Mouse (Mus musculus) c-Kit-positive CD71-positive TER-119-negative erythroid progenitor cells, embryonic 14.5 days (primary cell): ENCODE measurements at regions not wholly inside any gene's neighbourhood (a gene's known extent, or its start where the extent isn't known, plus 50 kb on each side); places are given as distances from the start of the nearest gene placed in this dataset.

ENCODE experiments used
- DNase-seq: peaks from one replicate; pipeline ENCODE4 v3.0.0-alpha.2; 2013; ENCODE audit warnings: low read depth

DNA sequence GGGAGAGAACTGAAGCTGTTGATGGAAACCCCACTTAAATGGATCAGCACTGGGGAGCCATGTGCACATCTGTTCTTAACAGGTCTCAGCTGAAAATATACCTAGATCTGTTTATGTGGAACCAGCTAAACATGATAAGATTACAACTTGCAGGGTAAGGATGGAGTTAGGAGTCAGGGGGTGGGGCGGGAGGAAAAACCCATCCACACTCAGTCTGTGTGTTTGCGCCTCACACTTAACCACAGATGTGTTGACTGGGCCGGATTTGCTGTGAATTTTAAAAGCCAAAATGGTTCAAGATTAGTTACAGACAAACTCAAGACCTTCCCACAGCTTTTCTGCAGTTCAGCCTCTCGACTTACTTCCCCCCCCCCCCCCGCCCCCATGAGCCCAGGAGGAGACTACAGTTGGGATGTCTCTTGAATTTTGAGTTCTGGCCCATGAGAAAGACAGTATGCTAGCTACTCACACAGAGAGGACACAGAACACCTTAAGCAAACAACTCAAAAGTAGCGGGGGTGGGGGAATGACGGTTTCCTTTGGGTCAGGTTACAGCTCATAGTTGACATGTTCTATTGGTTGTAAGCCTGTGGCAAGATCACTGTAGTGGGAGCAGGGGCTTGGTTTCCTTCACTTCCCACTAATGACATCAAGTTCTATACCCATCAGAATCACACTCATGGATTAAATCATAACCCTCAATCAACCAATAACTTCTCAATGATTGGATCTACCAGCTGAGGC lies 209.1 kb downstream of the Bcl2l11 start:
- DNase-seq = no peak

GRCm38 (mm10) chr2:128337192-128337591 lies 211.4 kb downstream of the Bcl2l11 start:
- no peak for DNase-seq

DNA sequence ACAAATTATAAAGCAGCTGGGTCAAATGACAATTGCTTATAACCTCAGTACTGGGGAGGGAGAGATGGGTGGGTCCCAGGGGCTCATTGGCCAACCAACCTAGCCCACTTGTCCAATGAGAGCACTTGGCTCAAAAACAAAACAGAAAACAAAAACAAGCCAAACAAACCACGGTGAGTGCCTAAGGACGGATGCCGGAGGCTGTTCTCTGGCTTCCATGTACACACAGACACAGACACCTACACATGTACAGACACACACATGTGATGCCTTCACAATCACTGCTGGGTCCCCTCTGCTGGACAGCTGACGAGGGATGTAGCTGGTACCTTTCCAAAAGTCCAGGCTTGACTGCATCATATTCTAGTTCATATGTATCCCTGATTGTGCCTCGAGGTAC lies 212.0 kb downstream of the Bcl2l11 start:
- DNase-seq = no peak

DNA sequence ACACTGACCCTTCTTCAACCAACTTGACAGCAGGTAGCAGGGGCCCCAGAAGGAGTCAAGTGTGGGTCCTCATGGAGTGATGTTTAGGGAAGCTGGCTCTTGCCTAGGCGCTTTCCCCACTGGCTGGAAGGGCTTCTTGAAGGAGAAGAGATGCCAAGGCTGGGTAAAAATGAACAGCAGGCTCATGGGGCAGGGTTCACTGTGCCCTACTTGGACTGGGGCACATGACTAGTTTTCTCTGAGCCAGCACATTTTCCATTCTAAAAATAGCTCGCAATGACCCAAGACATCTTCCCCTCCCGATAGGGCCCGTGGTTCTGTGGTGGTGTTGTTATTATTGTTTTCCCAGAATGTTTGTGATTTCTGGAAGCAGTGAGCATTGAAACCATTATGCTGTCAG lies 212.6 kb downstream of the Bcl2l11 start:
- no peak for DNase-seq

DNA sequence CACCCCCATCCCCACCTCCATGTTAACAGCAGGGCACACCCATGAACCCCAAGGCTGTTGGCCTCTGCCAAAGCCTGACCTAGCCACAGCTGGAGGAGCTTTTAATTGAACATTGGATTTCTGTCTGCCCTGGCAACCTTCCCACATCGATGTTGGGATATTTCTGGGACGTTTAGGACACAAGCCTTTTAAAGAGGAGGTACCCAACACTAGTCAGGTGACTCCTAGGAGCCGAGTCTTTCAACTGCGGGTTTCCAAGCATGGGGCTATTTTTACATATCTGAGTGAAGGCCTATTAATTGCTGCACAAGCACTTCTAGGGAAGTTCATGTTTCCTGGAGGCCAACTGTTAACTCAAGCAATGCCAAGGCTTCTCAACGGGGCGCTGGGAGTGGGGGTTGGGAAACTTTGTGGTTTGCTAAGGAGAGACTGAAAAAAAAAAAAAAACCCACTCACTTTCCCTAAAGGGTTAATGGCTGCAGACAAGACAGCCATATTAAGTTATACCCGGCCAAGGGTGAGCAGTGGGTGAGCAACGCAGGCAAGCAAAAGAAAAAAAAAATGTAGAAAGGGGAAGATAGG lies 213.3 kb downstream of the Bcl2l11 start:
- DNase-seq = no peak

DNA sequence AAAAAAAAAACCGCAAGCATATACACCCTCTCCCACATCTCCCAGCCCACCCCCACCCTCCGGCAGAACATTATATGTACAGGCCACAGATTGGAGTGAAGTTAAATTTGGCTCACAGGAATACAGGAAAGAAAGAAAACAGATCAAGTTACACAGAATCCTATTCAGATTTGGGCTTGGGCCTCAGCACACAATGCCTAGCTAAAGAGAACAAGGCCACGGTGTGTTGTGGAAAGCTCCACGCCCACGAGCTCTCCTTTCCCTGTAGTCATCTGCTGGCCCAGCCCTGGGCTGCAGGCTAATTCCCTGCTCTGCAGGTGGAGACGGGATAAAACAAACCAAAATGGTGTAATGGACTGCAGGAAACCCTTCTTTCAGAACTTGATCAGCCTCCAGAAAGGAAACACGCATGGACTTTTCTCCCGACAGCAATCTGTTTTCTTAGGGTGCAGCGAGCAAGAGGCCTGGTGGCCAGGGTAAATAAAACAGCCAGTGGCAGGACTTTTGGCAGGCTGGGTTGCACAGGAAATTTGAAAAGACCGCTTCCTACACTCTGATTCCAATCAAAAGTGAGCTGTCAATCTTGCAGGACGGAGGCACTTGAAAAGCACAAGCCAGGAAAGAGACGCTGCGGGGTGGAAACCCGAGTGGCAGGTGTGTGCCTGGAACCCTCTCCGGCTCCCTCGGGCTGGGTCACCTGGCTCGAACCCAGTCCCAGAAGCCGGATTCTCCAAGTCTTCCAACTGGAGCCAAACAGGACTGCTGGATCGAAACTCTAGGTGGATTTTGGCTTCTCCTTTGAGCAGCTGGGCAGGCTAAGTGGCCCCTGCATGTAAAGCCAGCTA lies 214.0 kb downstream of the Bcl2l11 start:
- DNase-seq = no peak

DNA sequence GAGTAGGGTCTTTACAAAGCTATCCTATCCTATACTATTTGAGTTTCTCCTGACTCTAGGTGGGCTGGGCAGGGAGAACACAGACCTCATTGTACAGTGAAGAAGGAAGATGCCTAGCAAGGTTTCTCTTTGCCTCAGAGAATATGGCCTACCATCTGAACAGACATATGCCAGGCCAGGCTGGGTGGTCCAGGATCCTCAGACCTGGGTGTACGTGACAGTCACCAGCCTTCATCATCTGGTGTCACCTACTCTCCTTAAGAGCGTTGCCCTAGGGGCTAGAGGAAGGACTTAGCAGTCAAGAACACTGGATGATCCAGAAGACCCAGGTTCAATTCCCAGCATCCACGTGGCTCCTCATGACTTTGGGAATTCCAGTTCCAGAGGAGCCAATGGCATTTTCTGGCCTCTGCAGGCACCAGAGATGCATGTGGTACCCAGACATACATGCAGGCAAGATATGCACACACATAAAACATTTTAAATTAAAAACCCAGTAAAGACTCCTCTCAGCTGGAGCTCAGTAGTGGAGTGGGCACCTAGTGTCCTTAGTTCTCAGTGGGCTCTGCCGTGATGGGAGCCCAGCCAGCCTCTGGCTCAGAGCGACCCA lies 214.9 kb downstream of the Bcl2l11 start:
- DNase-seq = no peak

DNA sequence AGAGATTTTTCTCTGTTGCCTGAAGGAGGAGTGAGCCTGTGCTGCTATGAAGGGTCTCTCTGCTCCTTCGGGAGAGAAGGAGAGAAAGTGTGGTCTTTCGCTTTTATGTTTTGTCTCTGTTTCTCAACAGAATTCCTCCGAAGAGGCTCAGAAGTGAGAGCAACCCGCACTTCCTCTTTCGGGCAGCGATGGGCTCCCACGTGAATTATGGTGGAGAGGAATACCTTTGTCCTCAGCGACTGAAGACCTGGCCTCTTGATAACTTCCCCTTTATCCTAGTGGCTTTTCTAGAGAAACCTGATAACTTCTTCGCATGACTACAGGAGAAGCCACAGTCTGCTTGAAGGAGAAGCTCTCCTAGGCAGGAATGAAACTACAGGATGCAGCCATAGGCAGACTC lies 216.4 kb downstream of the Bcl2l11 start:
- DNase-seq = no peak

DNA sequence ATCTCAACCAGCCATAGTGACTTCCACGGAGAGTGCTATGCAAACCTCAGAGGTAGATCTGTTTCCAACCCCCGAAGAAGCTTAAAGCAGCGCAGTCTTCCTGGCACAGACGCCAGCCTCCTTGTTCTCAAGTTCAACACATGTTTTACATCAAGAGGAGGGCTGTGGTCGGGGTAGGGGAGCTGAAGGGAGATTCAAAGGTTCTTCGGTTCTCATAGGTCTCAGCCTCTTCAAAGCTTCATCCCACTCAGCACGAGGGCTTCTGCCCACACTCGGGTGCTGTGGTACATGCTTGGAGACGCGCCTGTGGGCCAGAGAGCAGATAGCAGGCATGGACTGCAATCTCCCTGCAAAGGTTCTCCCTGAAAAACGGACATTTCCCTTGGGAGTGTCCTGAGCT lies 219.7 kb downstream of the Bcl2l11 start:
- no peak for DNase-seq

- DNase-seq = no peak
Measured at GRCm38 (mm10) chr2:128348556-128348955, 222.7 kb downstream of the Bcl2l11 start.

DNA sequence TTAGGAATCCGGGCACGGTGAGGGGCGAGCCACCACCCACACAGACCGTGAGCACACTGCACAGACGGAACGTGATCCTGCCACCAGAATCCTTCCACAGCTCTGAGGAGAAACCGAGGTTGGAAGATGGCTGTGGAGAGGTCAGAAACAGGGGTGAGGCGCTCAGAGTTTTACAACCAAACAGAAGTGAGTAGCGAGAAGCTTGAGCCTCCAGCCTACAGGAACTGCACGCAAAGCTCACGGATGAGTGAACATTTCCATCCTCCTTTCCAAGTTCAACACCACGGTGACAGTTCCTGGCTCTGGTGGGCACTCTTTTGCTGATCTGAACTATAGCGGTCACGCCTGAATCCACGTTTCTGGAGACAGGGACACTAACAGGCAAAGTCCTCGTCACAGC lies 225.6 kb downstream of the Bcl2l11 start:
- DNase-seq = no peak

DNA sequence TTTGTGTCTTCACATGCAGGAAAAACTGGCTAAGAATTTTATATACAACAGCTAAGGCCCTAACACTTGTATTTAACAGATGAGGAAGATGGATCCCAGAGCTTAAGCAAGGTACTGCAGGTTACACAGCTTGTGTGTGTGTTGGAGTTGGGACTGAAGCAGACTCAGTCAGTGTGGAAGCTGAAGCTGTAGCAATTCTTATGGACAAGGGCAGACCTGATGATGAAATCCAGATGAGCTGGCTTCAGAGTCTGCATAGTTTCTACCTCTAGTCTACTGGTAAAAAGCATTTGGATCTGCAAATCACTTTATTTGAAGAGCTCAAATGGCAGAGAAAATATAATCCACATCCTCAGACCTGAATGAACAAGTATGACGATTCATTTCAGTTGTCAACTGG lies 226.7 kb downstream of the Bcl2l11 start:
- DNase-seq = no peak

DNA sequence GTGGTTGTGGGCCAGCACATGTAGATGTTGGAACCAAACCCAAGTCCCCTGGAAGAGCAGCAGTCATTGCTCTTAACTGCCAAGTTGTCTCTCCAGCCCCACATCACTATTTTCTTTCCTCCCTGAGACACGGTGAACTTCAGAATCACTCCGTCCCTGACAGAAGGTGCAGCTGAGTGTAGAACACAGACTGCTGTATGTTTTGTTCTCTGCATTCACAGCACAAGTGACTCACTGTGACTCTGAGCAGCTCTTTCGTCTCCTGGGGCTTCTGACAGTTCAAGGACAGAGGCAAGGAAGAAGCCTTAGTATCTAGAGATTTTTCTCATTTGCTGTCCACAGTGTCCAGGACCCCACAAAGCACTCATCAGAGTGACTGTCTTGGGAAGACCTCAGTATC lies 227.6 kb downstream of the Bcl2l11 start:
- no peak for DNase-seq

DNA sequence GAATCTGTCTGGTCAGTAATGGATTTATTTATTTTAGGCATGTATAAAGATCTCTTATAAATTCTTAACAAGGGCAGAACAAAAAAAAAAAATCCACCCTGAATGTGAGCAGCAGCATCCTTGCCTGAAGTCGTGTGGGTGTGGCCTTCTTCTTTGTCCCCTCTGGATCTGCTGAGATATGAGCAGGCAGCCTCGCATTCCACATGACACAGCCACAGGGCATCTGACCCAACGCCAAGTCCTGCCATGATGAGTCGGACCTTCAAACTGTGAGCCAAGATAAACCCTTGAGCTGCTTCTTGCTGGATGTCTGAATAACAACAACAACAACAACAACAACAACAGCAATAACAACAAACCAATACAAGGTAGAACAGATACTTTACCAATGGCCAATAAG lies 230.5 kb downstream of the Bcl2l11 start:
- DNase-seq = no peak

GRCm38 (mm10) chr2:128359106-128359505 lies 231.9 kb upstream of the Spdye4c start:
- no peak for DNase-seq

GRCm38 (mm10) chr2:128360517-128360916 lies 230.5 kb upstream of the Spdye4c start:
- DNase-seq = no peak

DNA sequence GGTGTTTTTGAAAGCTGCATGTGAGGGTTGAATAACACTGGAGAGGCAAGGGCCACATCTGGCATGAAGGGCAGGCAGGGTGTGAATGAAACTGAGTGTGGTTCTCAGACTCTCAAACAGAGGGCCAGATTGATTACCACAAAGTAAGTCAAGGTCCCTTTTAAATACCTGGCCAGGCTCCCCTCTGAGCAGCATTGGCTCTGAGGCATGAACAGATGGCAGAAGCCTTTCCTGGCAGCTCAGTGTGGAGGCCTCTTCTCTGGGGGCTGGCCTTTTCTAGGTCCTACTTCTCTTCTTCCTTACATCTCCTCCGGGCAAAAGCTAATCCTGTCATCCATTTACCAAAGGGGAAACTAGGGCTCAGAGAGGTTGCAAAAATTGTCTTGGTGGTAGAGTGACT lies 229.6 kb upstream of the Spdye4c start:
- DNase-seq = no peak

- peak; percentile 10 for DNase-seq
Measured at GRCm38 (mm10) chr2:128364161-128364560, 226.8 kb upstream of the Spdye4c start.

- DNase-seq = no peak
Measured at GRCm38 (mm10) chr2:128365004-128365403, 226.0 kb upstream of the Spdye4c start.

GRCm38 (mm10) chr2:128365775-128366174 lies 225.2 kb upstream of the Spdye4c start:
- no peak for DNase-seq

DNA sequence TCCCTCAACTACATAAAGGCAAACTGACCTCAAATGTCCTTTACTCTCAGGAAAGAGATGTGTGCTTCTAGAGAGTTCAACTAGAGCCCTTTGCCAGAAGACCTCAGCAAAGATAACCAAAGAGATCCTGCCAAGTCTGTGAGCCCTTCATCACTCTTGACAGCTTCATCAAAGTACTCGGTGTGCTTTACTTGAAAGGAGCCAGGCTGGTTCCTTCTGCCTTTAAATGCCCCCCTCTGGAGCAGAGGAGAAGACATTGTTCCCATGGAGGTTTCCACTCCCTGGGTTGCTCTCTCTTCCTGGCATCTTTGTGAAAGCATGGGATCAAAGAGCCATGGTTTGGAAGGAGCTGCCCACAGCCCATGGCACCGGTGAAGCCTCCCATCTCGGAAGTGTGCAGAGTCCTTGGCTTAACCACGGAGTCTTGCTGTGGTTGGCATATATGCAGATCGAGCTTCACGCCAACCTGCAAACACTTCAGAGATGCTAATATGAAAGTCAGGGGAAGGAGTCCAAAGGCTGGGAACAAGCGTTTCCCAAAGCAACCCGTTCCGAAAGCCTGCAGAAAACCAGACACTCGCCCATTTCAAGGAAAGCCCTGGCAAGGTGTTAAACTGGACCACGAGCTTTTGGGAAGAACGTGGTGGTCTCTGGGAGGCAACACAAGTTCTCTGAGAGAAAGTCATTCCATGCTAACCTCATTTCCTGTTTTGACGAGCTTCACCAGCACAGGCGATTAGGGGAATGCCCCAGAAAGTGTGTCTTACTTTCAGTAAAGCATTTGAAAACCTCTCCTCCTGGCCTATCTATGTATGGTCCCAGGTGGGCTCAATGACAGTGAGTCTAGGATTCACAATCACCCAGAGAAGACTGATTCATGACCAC lies 223.5 kb upstream of the Spdye4c start:
- no peak for DNase-seq
